Mouse (Mus musculus): ENCODE measurements around the gene Mcur1. TPM values are rescaled to one million over a fixed set of nuclear protein-coding genes. Genes with fewer than 3 reads are reported as not detected.

Mcur1 gene
- total RNA-seq, 2 experiments from 2014 or later = 21.5 to 22.5 TPM

GRCm38 (mm10) chr13:43566184-43566583 is 6.2 kb upstream of the Mcur1 start:
- DNase-seq (ENCODE audit: low spot score in 2 of 2) = no peak

- peak; percentile 78 to 94 for DNase-seq (ENCODE audit: low spot score in 2 of 2)
Observed at GRCm38 (mm10) chr13:43565346-43565745, 5.4 kb upstream of the Mcur1 start.

- DNase-seq (ENCODE audit: low spot score in 2 of 2) = no peak
Observed at GRCm38 (mm10) chr13:43564733-43565132, 4.7 kb upstream of the Mcur1 start.

GRCm38 (mm10) chr13:43562726-43563125 is 2.7 kb upstream of the Mcur1 start:
- DNase-seq (ENCODE audit: low spot score in 2 of 2) = no peak

GRCm38 (mm10) chr13:43560458-43561411 is 744 bp upstream of the Mcur1 start:
- no peak for DNase-seq (ENCODE audit: low spot score in 2 of 2)

GRCm38 (mm10) chr13:43558959-43559358 is 1.0 kb downstream of the Mcur1 start:
- DNase-seq (ENCODE audit: low spot score in 2 of 2) = no peak

GRCm38 (mm10) chr13:43558357-43558756 is 1.6 kb downstream of the Mcur1 start:
- no peak for DNase-seq (ENCODE audit: low spot score in 2 of 2)

- DNase-seq (ENCODE audit: low spot score in 2 of 2) = no peak
Observed at GRCm38 (mm10) chr13:43556913-43557542, 3.0 kb downstream of the Mcur1 start.

GRCm38 (mm10) chr13:43555321-43555720 is 4.7 kb downstream of the Mcur1 start:
- DNase-seq (ENCODE audit: low spot score in 2 of 2) = no peak

GRCm38 (mm10) chr13:43554827-43555226 is 5.2 kb downstream of the Mcur1 start:
- no peak for DNase-seq (ENCODE audit: low spot score in 2 of 2)

GRCm38 (mm10) chr13:43550676-43551075 is 9.3 kb downstream of the Mcur1 start:
- no peak for DNase-seq (ENCODE audit: low spot score in 2 of 2)

GRCm38 (mm10) chr13:43549870-43550269 is 10.1 kb downstream of the Mcur1 start:
- no peak for DNase-seq (ENCODE audit: low spot score in 2 of 2)

GRCm38 (mm10) chr13:43549078-43549698 is 10.8 kb downstream of the Mcur1 start:
- DNase-seq (ENCODE audit: low spot score in 2 of 2) = no peak

- DNase-seq (ENCODE audit: low spot score in 2 of 2) = no peak
Observed at GRCm38 (mm10) chr13:43548617-43549016, 11.4 kb downstream of the Mcur1 start.

- peak; percentile 78 to 93 for DNase-seq (ENCODE audit: low spot score in 2 of 2)
Observed at GRCm38 (mm10) chr13:43546861-43547260, 13.1 kb downstream of the Mcur1 start.

- peak in 1 of 2 experiments; percentile 45 for DNase-seq (ENCODE audit: low spot score in 2 of 2)
Observed at GRCm38 (mm10) chr13:43540205-43540815, 19.7 kb downstream of the Mcur1 start.

- no peak for DNase-seq (ENCODE audit: low spot score in 2 of 2)
Observed at GRCm38 (mm10) chr13:43539409-43539808, 20.6 kb downstream of the Mcur1 start.

- DNase-seq (ENCODE audit: low spot score in 2 of 2) = no peak
Observed at GRCm38 (mm10) chr13:43537854-43538253, 22.1 kb downstream of the Mcur1 start.

- no peak for DNase-seq (ENCODE audit: low spot score in 2 of 2)
Observed at GRCm38 (mm10) chr13:43534015-43534414, 26.0 kb downstream of the Mcur1 start.

- DNase-seq (ENCODE audit: low spot score in 2 of 2) = peak; percentile 22 to 70
Observed at GRCm38 (mm10) chr13:43530832-43531693, 28.9 kb downstream of the Mcur1 start.

All from layer of hippocampus, adult 18-20 months (tissue).